Mouse (Mus musculus) spleen, adult 2 months (tissue): ENCODE measurements around the gene Adora1.

Source experiments
- CTCF ChIP-seq: fragments of 200-500 bp; IDR thresholded peaks from 2 replicates; pipeline ENCODE4 v1.5.1; 2011; ENCODE audit warnings: mild to moderate bottlenecking, inconsistent platforms; ENCODE audit not compliant: insufficient read depth, insufficient read length, insufficient replicate concordance; ENCODE audit errors: extremely low read depth
- POLR2A ChIP-seq: fragments of 200-500 bp; IDR thresholded peaks from 2 replicates; pipeline ENCODE4 v1.6.1; 2011; ENCODE audit warnings: low read depth, low read length, inconsistent platforms

- no peak for TF ChIP-seq CTCF
- no peak for TF ChIP-seq POLR2A
Observed at GRCm38 (mm10) chr1:134245004-134245717, 9.9 kb upstream of the Adora1 start.
